ENCODE assay signal across 24 mouse cellular contexts in genomic region chr3:154786354-154786753, GRCm38 (mm10).
DNase-seq lines count a peak whose midpoint lies in the region; ATAC-seq and TF ChIP-seq lines count a peak whose summit lies in the region.
"Had no signal": no experiment of that assay in that cellular context is flagged by ENCODE, and none has a peak within 500 bp of the region (broad histone marks: within the 10 kb centered on the region; RNA-seq: fewer than 3 reads in every experiment).

No protein-coding gene starts in this region.

- no peaks in the 10 kb centered on the region for H3K9me3 ChIP-seq in forebrain, embryonic 11.5 days (ENCODE audit: control insufficient read depth, low read length)
- no peaks in the 10 kb centered on the region for H3K9me3 ChIP-seq in forebrain, embryonic 15.5 days
- H3K9me3 ChIP-seq in hindbrain, embryonic 15.5 days: no peaks in the 10 kb centered on the region
- no peaks in the 10 kb centered on the region for H3K9me3 ChIP-seq in hindbrain, embryonic 11.5 days (ENCODE audit: control insufficient read depth, low read length)
- no peaks in the 10 kb centered on the region for H3K9me3 ChIP-seq in midbrain, embryonic 16.5 days (replicated peaks; ENCODE audit: control insufficient read depth, low read length, poor library complexity, severe bottlenecking)
- H3K9me3 ChIP-seq in intestine, embryonic 15.5 days: no peaks in the 10 kb centered on the region
- H3K9me3 ChIP-seq: embryonic facial prominence, embryonic 10.5 days; embryonic facial prominence, embryonic 13.5 days; forebrain, embryonic 13.5 days had no signal

- no peak overlapping the region for H3K9ac ChIP-seq in forebrain, embryonic 11.5 days (ENCODE audit: low read length)
- no peak overlapping the region for H3K9ac ChIP-seq in forebrain, embryonic 15.5 days (replicated peaks)
- H3K9ac ChIP-seq in hindbrain, embryonic 15.5 days: no peak overlapping the region
- H3K9ac ChIP-seq in hindbrain, embryonic 11.5 days (ENCODE audit: low read depth, low read length): no peak overlapping the region
- H3K9ac ChIP-seq in midbrain, embryonic 16.5 days (ENCODE audit: low read depth, low read length): no peak overlapping the region
- no peak overlapping the region for H3K9ac ChIP-seq in intestine, embryonic 15.5 days
- H3K9ac ChIP-seq: embryonic facial prominence, embryonic 13.5 days; forebrain, embryonic 13.5 days; forebrain, postnatal 0 days had no signal

- TF ChIP-seq CTCF in brain, embryonic 14.5 days (IDR thresholded peaks at IDR 0.05; ENCODE audit: borderline replicate concordance, extremely low read depth, insufficient read depth, insufficient read length): no peak

- no peak overlapping the region for H3K4me3 ChIP-seq in forebrain, embryonic 11.5 days (ENCODE audit: low read depth, low read length)
- no peak overlapping the region for H3K4me3 ChIP-seq in forebrain, embryonic 15.5 days
- no peak overlapping the region for H3K4me3 ChIP-seq in hindbrain, embryonic 15.5 days
- H3K4me3 ChIP-seq in hindbrain, embryonic 11.5 days (ENCODE audit: low read depth, low read length): no peak overlapping the region
- no peak overlapping the region for H3K4me3 ChIP-seq in midbrain, embryonic 16.5 days (ENCODE audit: low read depth, low read length)
- H3K4me3 ChIP-seq in intestine, embryonic 15.5 days (replicated peaks): no peak overlapping the region
- H3K4me3 ChIP-seq: embryonic facial prominence, embryonic 10.5 days; embryonic facial prominence, embryonic 13.5 days; erythroblast, embryonic 14.5 days; forebrain, embryonic 13.5 days; gastrocnemius, adult 2 months had no signal

- WGBS in forebrain, embryonic 11.5 days: 92% methylated on average over 9 of the region's 9 CpGs
- WGBS in forebrain, embryonic 15.5 days: 84% methylated on average over 9 of the region's 9 CpGs
- 83% methylated on average over 9 of the region's 9 CpGs for WGBS in hindbrain, embryonic 15.5 days
- WGBS in hindbrain, embryonic 11.5 days: 90% methylated on average over 9 of the region's 9 CpGs
- 81% methylated on average over 9 of the region's 9 CpGs for WGBS in midbrain, embryonic 16.5 days
- 91% methylated on average over 9 of the region's 9 CpGs for WGBS in intestine, embryonic 15.5 days

- H3K27ac ChIP-seq in forebrain, embryonic 11.5 days (ENCODE audit: low read depth, low read length): no peak overlapping the region
- no peak overlapping the region for H3K27ac ChIP-seq in forebrain, embryonic 15.5 days (replicated peaks)
- no peak overlapping the region for H3K27ac ChIP-seq in hindbrain, embryonic 15.5 days (replicated peaks)
- H3K27ac ChIP-seq in hindbrain, embryonic 11.5 days (ENCODE audit: low read depth, low read length): no peak overlapping the region
- no peak overlapping the region for H3K27ac ChIP-seq in midbrain, embryonic 16.5 days (ENCODE audit: low read length)
- no peak overlapping the region for H3K27ac ChIP-seq in intestine, embryonic 15.5 days
- H3K27ac ChIP-seq: embryonic facial prominence, embryonic 10.5 days; embryonic facial prominence, embryonic 13.5 days; forebrain, embryonic 13.5 days; gastrocnemius, adult 2 months had no signal

- H3K4me2 ChIP-seq in forebrain, embryonic 11.5 days (ENCODE audit: low read depth, low read length, severe bottlenecking): no peak overlapping the region
- H3K4me2 ChIP-seq in forebrain, embryonic 15.5 days (replicated peaks): no peak overlapping the region
- H3K4me2 ChIP-seq in hindbrain, embryonic 15.5 days: no peak overlapping the region
- no peak overlapping the region for H3K4me2 ChIP-seq in hindbrain, embryonic 11.5 days (replicated peaks; ENCODE audit: low read depth, low read length)
- H3K4me2 ChIP-seq in midbrain, embryonic 16.5 days (ENCODE audit: low read length): no peak overlapping the region
- no peak overlapping the region for H3K4me2 ChIP-seq in intestine, embryonic 15.5 days (replicated peaks)
- H3K4me2 ChIP-seq: embryonic facial prominence, embryonic 13.5 days; forebrain, embryonic 13.5 days; heart, embryonic 11.5 days had no signal

- peak; percentile 34; the same call in 1 of the 2 replicates for ATAC-seq in forebrain, embryonic 11.5 days (replicated peaks; ENCODE audit: low FRiP score)
- no peak for ATAC-seq in forebrain, embryonic 15.5 days (replicated peaks)
- ATAC-seq in hindbrain, embryonic 15.5 days (ENCODE audit: low FRiP score, low read depth): 0 out of 2 replicates have a peak, but pooled peaks have one; percentile 10
- ATAC-seq in hindbrain, embryonic 11.5 days (ENCODE audit: low FRiP score): no peak
- peak; percentile 60 for ATAC-seq in midbrain, embryonic 16.5 days
- no peak for ATAC-seq in intestine, embryonic 15.5 days
- ATAC-seq: activated CD4-positive, CD25-positive, alpha-beta regulatory T cell, adult 4 months; forebrain, embryonic 13.5 days had no signal

- H3K4me1 ChIP-seq in forebrain, embryonic 11.5 days (replicated peaks; ENCODE audit: control insufficient read depth, insufficient read depth, low read length): no peaks in the 10 kb centered on the region
- no peaks in the 10 kb centered on the region for H3K4me1 ChIP-seq in forebrain, embryonic 15.5 days
- H3K4me1 ChIP-seq in hindbrain, embryonic 15.5 days (replicated peaks): peaks cover 2% of the 10 kb centered on the region
- no peaks in the 10 kb centered on the region for H3K4me1 ChIP-seq in hindbrain, embryonic 11.5 days (replicated peaks; ENCODE audit: control insufficient read depth, insufficient read depth, low read length)
- H3K4me1 ChIP-seq in midbrain, embryonic 16.5 days (ENCODE audit: control insufficient read depth, insufficient read depth, low read length): peaks cover 2% of the 10 kb centered on the region; the same call in 1 of the 2 replicates
- H3K4me1 ChIP-seq in intestine, embryonic 15.5 days (replicated peaks): no peaks in the 10 kb centered on the region
- H3K4me1 ChIP-seq: embryonic facial prominence, embryonic 10.5 days; embryonic facial prominence, embryonic 13.5 days had no signal

- H3K27me3 ChIP-seq in forebrain, embryonic 11.5 days (ENCODE audit: control insufficient read depth, insufficient read depth, low read length): no peaks in the 10 kb centered on the region
- H3K27me3 ChIP-seq in forebrain, embryonic 15.5 days: no peaks in the 10 kb centered on the region
- no peaks in the 10 kb centered on the region for H3K27me3 ChIP-seq in hindbrain, embryonic 15.5 days
- no peaks in the 10 kb centered on the region for H3K27me3 ChIP-seq in hindbrain, embryonic 11.5 days (ENCODE audit: control insufficient read depth, insufficient read depth, low read length)
- no peaks in the 10 kb centered on the region for H3K27me3 ChIP-seq in midbrain, embryonic 16.5 days (ENCODE audit: control insufficient read depth, insufficient read depth, low read depth, low read length)
- no peaks in the 10 kb centered on the region for H3K27me3 ChIP-seq in intestine, embryonic 15.5 days (replicated peaks)
- H3K27me3 ChIP-seq: forebrain, embryonic 13.5 days had no signal

- H3K36me3 ChIP-seq in forebrain, embryonic 11.5 days (ENCODE audit: control insufficient read depth, insufficient read depth, low read length): no peaks in the 10 kb centered on the region
- H3K36me3 ChIP-seq in forebrain, embryonic 15.5 days: no peaks in the 10 kb centered on the region
- H3K36me3 ChIP-seq in hindbrain, embryonic 15.5 days: no peaks in the 10 kb centered on the region
- no peaks in the 10 kb centered on the region for H3K36me3 ChIP-seq in hindbrain, embryonic 11.5 days (ENCODE audit: control insufficient read depth, insufficient read depth, low read length)
- H3K36me3 ChIP-seq in midbrain, embryonic 16.5 days (ENCODE audit: control insufficient read depth, insufficient read depth, low read length): no peaks in the 10 kb centered on the region
- no peaks in the 10 kb centered on the region for H3K36me3 ChIP-seq in intestine, embryonic 15.5 days
- H3K36me3 ChIP-seq: embryonic facial prominence, embryonic 10.5 days; embryonic facial prominence, embryonic 13.5 days had no signal

- TF ChIP-seq POLR2A in brain, embryonic 14.5 days (IDR thresholded peaks at IDR 0.05; ENCODE audit: borderline replicate concordance, extremely low read depth, insufficient read depth, insufficient read length, poor library complexity, severe bottlenecking): no peak

- DNase-seq in forebrain, embryonic 11.5 days (ENCODE audit: low spot score): no peak
- DNase-seq in hindbrain, embryonic 11.5 days (ENCODE audit: low spot score): no peak
- peak; percentile 42 for DNase-seq in brain, embryonic 14.5 days (ENCODE audit: low read depth)
- DNase-seq in cerebellum, adult 18-20 months: no peak
- DNase-seq: adrenal gland, adult 8-10 months; adrenal gland, postnatal 25 days; cerebellum, adult 2 months; cerebellum, postnatal 10 days; cerebellum, postnatal 36 days; embryo, embryonic 11 days; forebrain, postnatal 0 days; gastrocnemius, adult 2 months; gastrocnemius, postnatal 14 days; heart, adult 11 months had no signal

Comparison
In these comparisons a context has a peak if more than half of its experiments do, and no peak if none do; other contexts are left out.
1. ATAC-seq: peak in forebrain, embryonic 11.5 days (single experiment), hindbrain, embryonic 15.5 days (single experiment) and midbrain, embryonic 16.5 days (single experiment); none in forebrain, embryonic 15.5 days (single experiment), hindbrain, embryonic 11.5 days (single experiment) and intestine, embryonic 15.5 days (single experiment).